Mouse (Mus musculus) limb, embryonic 12.5 days (tissue): ENCODE measurements around the gene Syce1. TPM values are rescaled to one million over a fixed set of nuclear protein-coding genes. Genes with fewer than 3 reads are reported as not detected.

Source experiments
- ATAC-seq: fragments of 200-750 bp; cut with Nextera tagmentation; 2 replicates; pipeline ENCODE4 v1.8.0; 2017; ENCODE audit warnings: low read depth, moderate TSS enrichment; ENCODE audit not compliant: insufficient number of reproducible peaks, insufficient read depth, low FRiP score, low TSS enrichment
- H3K27ac ChIP-seq: fragments of 300-500 bp; sonication (generic); 2 replicates; pipeline ENCODE4 v1.5.1; 2016; ENCODE audit warnings: mild to moderate bottlenecking, moderate library complexity
- H3K27me3 ChIP-seq: fragments of 300-500 bp; sonication (generic); 2 replicates; pipeline ENCODE4 v1.6.1; 2016; ENCODE audit warnings: mild to moderate bottlenecking, moderate library complexity
- H3K36me3 ChIP-seq: fragments of 300-500 bp; sonication (generic); 2 replicates; pipeline ENCODE4 v1.6.1; 2016; ENCODE audit warnings: mild to moderate bottlenecking, moderate library complexity
- H3K4me1 ChIP-seq: fragments of 300-500 bp; sonication (generic); replicated peaks from 2 replicates; pipeline ENCODE4 v1.6.1; 2016
- H3K4me2 ChIP-seq: fragments of 300-500 bp; sonication (generic); 2 replicates; pipeline ENCODE4 v1.6.1; 2016; ENCODE audit warnings: mild to moderate bottlenecking, moderate library complexity
- H3K4me3 ChIP-seq: fragments of 300-500 bp; sonication (generic); replicated peaks from 2 replicates; pipeline ENCODE4 v1.5.1; 2016; ENCODE audit warnings: mild to moderate bottlenecking
- H3K9ac ChIP-seq: fragments of 300-500 bp; sonication (generic); replicated peaks from 2 replicates; pipeline ENCODE4 v1.6.1; 2016; ENCODE audit warnings: mild to moderate bottlenecking, moderate library complexity
- H3K9me3 ChIP-seq: fragments of 300-500 bp; sonication (generic); 2 replicates; pipeline ENCODE4 v1.6.1; 2016; ENCODE audit warnings: mild to moderate bottlenecking, moderate library complexity
- WGBS: fragments of 180-500 bp; shearing (Covaris S2); methylation state at CpG from one replicate; pipeline ENCODE4 v1.1.7; 2016; 5-methylcytosine and 5-hydroxymethylcytosine counted together
- polyA plus RNA-seq: library from polyadenylated mRNA; unstranded; fragments of >200 nt; fragmentation: Nextera tagmentation; extraction: Ambion mirVana; gene quantifications from 2 replicates; pipeline ENCODE4 v1.2.1, GENCODE M21; 2016

The Syce1 gene
- polyA plus RNA-seq, result 0.69 and 1.4 TPM in 2 replicates

DNA sequence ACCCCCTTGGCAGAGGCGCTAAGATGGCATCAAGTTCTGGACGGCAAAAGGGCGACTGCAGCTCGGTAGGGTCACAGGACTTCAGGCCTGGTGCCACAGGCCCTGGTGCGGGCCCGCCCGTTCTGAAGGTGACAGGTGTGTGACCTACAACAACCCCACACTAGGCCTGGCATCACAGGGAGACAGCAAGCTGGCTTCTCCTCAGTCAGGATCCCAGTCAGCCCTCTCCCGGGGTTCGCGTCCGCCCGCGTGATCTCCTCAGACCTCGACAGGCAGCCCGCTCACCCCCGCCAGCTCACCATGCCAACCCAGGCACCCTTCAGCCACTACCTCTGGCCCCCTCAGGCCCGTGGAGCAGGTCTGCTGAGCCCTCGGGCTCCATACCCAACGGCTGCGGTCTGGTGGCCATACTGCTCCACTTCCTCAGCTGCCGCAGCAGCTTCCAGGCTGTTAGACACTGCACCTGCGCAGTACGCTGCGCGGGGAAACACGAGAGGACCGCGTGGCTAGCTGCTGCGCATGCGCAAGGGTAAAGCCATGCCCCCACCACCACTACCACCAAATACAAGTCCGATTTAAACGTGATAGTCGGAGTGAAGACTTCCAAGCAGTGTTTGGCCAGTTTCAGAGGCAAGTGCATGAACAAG, at the start of gene Syce1:
Gene Syce1 (minus strand): TSS at position 447 of the 647 bp plus-strand sequence.
- H3K4me1 ChIP-seq, result no peaks in the 10 kb centered on the region
- H3K4me3 ChIP-seq, result no peak within 1 kb of the TSS
- no peaks in the 10 kb centered on the region for H3K36me3 ChIP-seq
- H3K27ac ChIP-seq, result no peak within 1 kb of the TSS
- no peak within 1 kb of the TSS for H3K9ac ChIP-seq
- H3K27me3 ChIP-seq, result no peaks in the 10 kb centered on the region; the same call in 1 of the 2 replicates
- no peak for ATAC-seq
- no peak within 1 kb of the TSS for H3K4me2 ChIP-seq
- H3K9me3 ChIP-seq, result no peaks in the 10 kb centered on the region
- WGBS, result 80% methylated on average over 33 of the region's 33 CpGs

DNA sequence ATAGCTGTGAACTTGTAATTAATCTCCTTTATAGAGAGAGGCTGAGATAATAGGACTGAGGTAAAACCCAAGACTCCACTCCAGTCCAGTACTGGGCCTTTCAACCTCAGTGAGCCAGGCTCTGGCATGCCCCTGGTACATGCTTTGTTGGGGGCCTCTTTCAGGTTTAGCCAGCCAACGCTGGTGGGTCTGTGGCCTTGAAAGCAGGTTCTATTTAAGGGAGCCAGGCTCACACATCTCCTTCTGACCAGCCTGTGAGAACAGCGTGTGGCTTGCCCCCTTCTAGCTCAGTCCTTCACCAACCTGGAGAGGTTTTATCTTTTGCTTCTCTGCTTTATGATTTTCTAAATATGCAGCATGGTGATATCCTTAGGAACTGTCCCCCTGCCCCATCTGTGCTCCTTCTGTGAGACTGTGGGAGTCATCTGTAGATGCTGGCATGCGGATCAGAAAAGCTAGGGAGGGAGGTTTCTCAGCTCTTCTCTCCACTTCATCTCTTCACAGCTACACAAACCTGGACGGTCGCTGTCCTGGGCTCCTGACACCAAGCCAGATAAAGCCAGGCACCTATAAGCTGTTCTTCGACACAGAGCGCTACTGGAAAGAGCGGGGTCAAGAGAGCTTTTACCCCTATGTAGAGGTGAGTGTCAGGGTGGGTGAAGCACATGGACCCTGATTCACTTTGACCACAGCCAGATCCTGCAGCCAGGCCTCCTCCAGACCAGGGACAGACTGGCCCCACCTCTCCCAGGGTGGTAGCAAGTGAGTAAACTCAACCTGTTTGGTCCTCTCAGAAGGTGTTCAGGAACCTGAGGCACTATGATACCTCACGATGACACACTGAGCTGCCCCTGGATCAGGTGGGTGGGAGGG, 48.8 kb upstream of the Syce1 start:
- H3K27ac ChIP-seq, result no peak overlapping the region
- H3K4me2 ChIP-seq, result no peak overlapping the region
- ATAC-seq, result no peak
- H3K4me3 ChIP-seq, result no peak overlapping the region
- H3K36me3 ChIP-seq, result no peaks in the 10 kb centered on the region
- H3K9ac ChIP-seq, result no peak overlapping the region
- H3K27me3 ChIP-seq, result peaks cover 33% of the 10 kb centered on the region
- 0 out of 2 replicates have a peak, but pooled peaks cover 3% of the 10 kb centered on the region for H3K4me1 ChIP-seq
- 83% methylated on average over 9 of the region's 9 CpGs for WGBS
- no peaks in the 10 kb centered on the region for H3K9me3 ChIP-seq

DNA sequence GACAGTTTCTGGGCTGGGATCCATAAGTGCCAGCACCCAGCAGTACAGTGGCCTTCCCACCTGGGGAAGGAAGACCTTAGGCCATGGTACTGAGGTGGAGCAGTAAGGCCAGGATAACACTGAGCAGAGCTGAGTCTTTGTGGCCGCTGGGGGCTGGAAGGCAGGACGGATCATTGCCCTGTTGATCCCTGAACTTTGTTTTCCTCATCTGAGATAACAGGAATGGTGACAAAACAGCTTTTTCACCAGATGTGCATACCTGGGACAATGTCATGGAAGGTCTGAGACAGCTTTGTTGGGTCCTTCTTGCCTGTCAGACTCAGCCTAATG, 48.1 kb upstream of the Syce1 start:
- H3K9me3 ChIP-seq, result no peaks in the 10 kb centered on the region
- WGBS, result 71% methylated on average over 2 of the region's 2 CpGs
- H3K9ac ChIP-seq, result no peak overlapping the region
- no peak for ATAC-seq
- no peaks in the 10 kb centered on the region for H3K36me3 ChIP-seq
- no peak overlapping the region for H3K4me3 ChIP-seq
- H3K27ac ChIP-seq, result no peak overlapping the region
- no peaks in the 10 kb centered on the region for H3K4me1 ChIP-seq
- H3K27me3 ChIP-seq, result peaks cover 26% of the 10 kb centered on the region
- H3K4me2 ChIP-seq, result no peak overlapping the region

DNA sequence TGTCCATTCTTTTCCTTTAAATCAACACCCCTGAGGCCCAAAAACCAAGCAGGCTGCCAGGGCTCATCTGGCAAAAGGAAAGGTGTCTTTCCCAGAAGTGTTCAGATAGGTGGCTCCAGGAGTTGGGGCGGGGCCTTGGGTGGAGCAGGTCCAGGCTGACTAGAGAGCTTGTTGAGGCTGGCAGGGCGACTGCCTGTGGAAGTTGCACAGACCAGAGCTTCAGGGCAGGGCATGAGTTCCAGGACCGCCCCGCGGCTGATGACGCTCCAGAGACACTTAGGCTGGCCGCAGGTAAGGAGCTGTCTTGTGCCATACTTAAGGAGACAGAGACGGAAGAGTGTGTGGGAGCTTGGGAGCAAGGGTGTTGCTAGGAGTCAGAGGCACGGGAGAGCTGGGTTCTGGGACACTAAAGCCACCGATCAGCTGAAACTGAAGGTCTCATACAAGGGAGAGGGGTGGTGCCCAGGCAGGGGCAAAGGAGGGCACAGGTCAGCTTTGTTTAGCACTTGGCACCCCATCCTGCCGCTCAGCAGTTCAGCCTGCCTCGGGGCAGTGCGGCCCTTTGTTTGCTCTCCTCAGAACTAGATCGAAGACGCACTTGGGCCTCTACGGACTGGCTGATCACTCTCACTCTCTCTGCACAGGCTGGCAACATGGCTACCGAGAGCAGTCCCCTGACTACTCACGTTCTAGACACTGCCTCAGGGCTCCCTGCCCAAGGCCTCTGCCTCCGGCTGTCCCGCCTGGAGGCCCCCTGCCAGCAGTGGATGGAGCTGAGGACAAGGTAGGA, 47.5 kb upstream of the Syce1 start, which contains the start of gene Urah:
Gene Urah (plus strand): TSS at position 51 of the 790 bp plus-strand sequence.
- H3K4me2 ChIP-seq, result no peak within 1 kb of the TSS
- H3K9me3 ChIP-seq, result no peaks in the 10 kb centered on the region
- peaks cover 20% of the 10 kb centered on the region for H3K27me3 ChIP-seq
- H3K4me3 ChIP-seq, result no peak within 1 kb of the TSS
- no peak for ATAC-seq
- H3K4me1 ChIP-seq, result no peaks in the 10 kb centered on the region
- no peak within 1 kb of the TSS for H3K9ac ChIP-seq
- H3K36me3 ChIP-seq, result no peaks in the 10 kb centered on the region
- no peak within 1 kb of the TSS for H3K27ac ChIP-seq
- WGBS, result 43% methylated on average over 20 of the region's 20 CpGs

DNA sequence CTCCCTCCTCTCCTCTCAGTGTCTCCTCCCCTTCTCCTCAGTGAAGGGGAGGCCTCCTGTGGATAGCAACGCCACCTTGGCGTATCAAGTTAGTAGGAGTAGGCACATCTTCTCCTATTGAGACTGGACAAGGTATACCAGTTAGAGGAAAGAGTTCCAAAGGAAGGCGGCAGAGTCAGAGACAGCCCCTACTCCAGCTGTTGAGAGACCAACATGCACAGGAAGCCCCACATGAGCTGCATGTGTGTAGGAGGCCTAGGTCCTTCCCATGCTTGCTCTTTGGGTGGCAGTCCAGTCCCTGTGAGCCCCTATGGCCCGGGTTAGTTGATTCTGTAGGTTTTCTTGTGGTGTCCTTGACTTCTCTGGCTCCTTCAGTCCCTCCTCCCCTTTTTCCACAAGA, 45.7 kb upstream of the Syce1 start:
- H3K4me1 ChIP-seq, result no peaks in the 10 kb centered on the region
- H3K9ac ChIP-seq, result no peak overlapping the region
- no peaks in the 10 kb centered on the region for H3K36me3 ChIP-seq
- 72% methylated on average over 4 of the region's 4 CpGs for WGBS
- no peak for ATAC-seq
- no peak overlapping the region for H3K27ac ChIP-seq
- H3K4me3 ChIP-seq, result no peak overlapping the region
- H3K9me3 ChIP-seq, result no peaks in the 10 kb centered on the region
- H3K4me2 ChIP-seq, result no peak overlapping the region
- peaks cover 3% of the 10 kb centered on the region; the same call in 1 of the 2 replicates for H3K27me3 ChIP-seq

DNA sequence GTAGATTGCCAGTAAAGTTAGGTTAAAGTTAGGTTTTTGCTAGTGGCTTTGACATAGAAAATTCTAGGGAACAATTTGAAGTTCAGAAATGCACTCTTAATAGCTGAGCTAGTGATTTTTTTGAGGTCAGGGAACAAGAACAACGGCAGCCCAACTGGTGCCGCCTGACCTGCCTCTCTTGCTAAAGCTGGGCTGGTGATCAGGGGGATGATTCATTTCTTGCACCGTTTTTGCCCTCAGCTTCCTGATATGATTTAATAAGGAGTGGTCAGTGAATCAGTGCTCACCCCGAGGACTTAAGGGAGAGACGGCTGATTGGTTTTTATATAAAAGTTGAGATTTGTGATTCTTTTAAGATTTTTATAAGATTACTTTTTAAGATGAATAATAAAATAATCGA, 43.8 kb upstream of the Syce1 start:
- H3K4me1 ChIP-seq, result no peaks in the 10 kb centered on the region
- H3K27me3 ChIP-seq, result no peaks in the 10 kb centered on the region
- no peaks in the 10 kb centered on the region for H3K36me3 ChIP-seq
- H3K9me3 ChIP-seq, result no peaks in the 10 kb centered on the region
- no peak overlapping the region for H3K4me3 ChIP-seq
- no peak for ATAC-seq
- H3K27ac ChIP-seq, result no peak overlapping the region
- no peak overlapping the region for H3K9ac ChIP-seq
- no peak overlapping the region for H3K4me2 ChIP-seq
- WGBS, result 76% methylated on average over 6 of the region's 6 CpGs

DNA sequence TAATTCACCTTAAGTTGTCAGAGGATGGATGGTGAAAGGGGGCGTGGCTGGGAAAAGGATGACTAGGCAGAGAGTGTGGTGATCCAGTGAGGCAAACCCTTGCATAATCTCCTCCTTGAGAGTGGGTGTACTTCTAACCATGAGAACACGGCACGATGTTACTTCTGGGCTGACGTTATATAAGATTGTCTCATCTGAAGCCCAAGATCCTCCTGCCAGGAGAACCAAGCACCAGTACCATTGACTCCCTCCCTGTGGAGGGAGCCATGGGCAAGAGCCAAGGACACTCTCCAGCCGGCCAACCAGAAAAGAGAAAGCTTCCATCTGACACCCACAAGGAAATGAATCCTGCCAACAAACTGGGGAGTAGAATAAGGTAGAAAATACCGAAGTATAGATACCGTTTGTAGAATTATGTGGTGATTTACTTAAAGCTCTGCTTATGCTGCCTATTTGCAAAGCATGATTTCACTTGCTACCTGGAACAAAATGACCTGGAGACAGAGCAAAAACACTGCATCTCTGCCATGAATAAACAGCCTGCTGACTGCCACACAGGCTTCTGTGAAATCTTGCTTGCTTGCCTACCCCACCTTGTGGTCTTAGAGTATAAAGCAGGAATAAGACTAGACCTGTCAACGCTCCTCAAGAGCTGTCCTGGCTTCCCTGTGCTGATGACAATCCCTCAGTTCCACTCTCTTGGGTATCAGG, 40.7 kb upstream of the Syce1 start:
- H3K27ac ChIP-seq, result no peak overlapping the region
- ATAC-seq, result no peak
- H3K4me3 ChIP-seq, result no peak overlapping the region
- H3K36me3 ChIP-seq, result no peaks in the 10 kb centered on the region
- no peak overlapping the region for H3K9ac ChIP-seq
- H3K27me3 ChIP-seq, result peaks cover 3% of the 10 kb centered on the region; the same call in 1 of the 2 replicates
- WGBS, result 45% methylated on average over 8 of the region's 8 CpGs
- no peak overlapping the region for H3K4me2 ChIP-seq
- no peaks in the 10 kb centered on the region for H3K4me1 ChIP-seq
- no peaks in the 10 kb centered on the region for H3K9me3 ChIP-seq

DNA sequence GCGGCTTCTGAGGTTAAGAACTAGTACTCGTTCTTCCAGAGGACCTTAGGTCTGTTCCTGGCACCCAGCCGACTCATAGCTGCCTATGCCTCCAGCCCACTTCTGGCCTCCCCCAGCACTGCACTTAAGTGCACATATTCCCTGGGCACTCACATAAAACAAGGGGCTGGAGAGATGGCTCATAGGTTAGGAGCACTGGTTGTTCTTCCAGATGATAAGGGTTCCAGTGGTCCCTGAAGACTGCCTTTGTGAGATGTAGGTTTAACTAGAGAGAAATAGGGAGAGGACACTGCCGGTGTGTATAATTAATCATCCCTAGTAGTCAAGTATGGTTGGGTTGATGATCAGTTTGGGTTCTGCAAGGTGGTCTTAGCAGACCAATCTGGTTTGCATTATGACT, 35.1 kb upstream of the Syce1 start:
- H3K9me3 ChIP-seq, result no peaks in the 10 kb centered on the region
- H3K27me3 ChIP-seq, result peaks cover 3% of the 10 kb centered on the region; the same call in 1 of the 2 replicates
- H3K9ac ChIP-seq, result no peak overlapping the region
- H3K4me1 ChIP-seq, result no peaks in the 10 kb centered on the region; the same call in 1 of the 2 replicates
- H3K4me3 ChIP-seq, result no peak overlapping the region
- WGBS, result 92% methylated on average over 4 of the region's 4 CpGs
- no peaks in the 10 kb centered on the region for H3K36me3 ChIP-seq
- no peak for ATAC-seq
- no peak overlapping the region for H3K27ac ChIP-seq
- H3K4me2 ChIP-seq, result no peak overlapping the region

DNA sequence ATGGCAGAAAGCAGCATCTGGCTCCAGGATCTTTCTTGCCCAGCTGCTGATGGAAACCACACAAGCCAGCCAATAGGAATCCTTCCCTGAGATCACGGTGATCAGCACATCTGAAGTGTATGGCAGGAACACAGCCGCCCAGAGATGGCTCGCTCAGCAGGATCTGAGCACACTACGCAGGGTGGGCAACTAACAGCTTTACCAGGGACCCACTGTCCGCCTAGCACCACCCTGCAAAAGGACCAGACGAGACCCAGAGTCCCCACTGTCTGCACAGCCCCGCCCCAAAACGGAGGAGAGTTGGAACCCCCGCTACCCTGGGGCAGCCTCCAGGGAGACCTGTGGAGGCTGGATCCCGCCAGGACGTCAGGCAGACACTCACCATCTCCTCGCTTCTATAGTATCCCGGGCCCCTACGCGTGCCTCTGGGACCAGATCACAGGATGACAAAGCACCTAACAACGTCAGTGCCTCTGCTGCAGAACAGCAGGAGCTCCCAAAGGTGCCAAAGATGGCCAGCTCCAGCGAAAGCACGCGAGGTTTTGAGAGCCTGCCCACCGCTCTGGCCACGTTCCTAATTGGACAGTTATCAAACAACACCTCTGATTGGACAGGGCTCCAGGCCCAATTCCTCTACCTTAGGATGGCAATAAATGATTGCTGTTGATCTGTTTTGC, 34.1 kb upstream of the Syce1 start, which contains the start of gene Zfp941:
Gene Zfp941 (minus strand): TSS at position 526 of the 677 bp plus-strand sequence.
- peak; percentile 71 for ATAC-seq
- Histone ChIP-seq H3K36me3 (no peaks in the 10 kb centered on the region), H3K4me2 (peak within 1 kb of the TSS; percentile 70), H3K4me1 (no peaks in the 10 kb centered on the region; the same call in 1 of the 2 replicates), H3K4me3 (peak within 1 kb of the TSS; percentile 56), H3K27me3 (peaks cover 3% of the 10 kb centered on the region; the same call in 1 of the 2 replicates), H3K27ac (no peak within 1 kb of the TSS), H3K9ac (peak within 1 kb of the TSS; percentile 44), H3K9me3 (no peaks in the 10 kb centered on the region)
- 1% methylated on average over 21 of the region's 21 CpGs for WGBS

DNA sequence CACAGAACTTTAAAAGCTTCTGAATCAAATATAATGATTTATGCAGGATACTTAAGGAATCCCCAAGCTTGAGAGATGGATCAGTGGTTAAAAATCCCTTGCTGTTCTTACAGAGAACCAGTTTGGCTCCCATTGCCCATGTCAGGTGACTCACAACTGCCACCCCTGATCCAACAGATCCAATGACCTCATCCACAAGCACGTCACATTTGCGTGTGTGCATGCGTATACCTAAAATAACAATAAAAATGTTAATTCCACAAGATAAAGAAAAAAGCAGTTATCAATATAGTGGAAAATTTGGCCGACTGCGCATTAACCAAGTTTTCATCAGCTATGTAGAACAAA, 33.6 kb upstream of the Syce1 start:
- Histone ChIP-seq H3K27ac (no peak overlapping the region), H3K9ac (peak overlapping the region; percentile 44; the same call in 1 of the 2 replicates), H3K4me1 (no peaks in the 10 kb centered on the region; the same call in 1 of the 2 replicates), H3K4me2 (peak overlapping the region; percentile 70), H3K36me3 (no peaks in the 10 kb centered on the region), H3K9me3 (no peaks in the 10 kb centered on the region), H3K4me3 (peak overlapping the region; percentile 56), H3K27me3 (peaks cover 3% of the 10 kb centered on the region; the same call in 1 of the 2 replicates)
- no peak for ATAC-seq
- WGBS, result 45% methylated on average over 5 of the region's 5 CpGs
